Mouse (Mus musculus) NIH3T3 (cell line): ENCODE results near the gene Frem2.

Experiments
- DNase-seq: peaks from one replicate; pipeline ENCODE4 v3.0.0-alpha.2; 2012; ENCODE audit warnings: low read depth

The Frem2 gene

DNA sequence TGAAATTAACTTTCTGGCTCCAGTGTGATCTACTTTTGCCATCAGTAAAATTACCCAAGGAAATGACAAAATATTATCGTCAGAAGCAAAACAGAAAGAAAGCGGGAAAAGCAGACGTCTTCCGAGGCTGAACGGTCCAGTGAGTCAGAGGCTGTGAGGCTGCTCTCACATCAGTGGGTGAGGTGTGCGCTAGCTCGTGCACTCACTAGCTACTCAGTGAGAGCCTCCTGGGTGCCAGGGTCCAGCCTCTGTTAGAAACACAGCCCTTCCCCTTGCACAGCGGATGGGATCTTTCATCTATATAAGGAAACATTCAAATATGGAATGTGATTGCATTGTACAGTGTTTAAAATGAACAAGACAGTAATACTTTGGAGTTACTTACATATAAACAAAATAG is 36.8 kb downstream of the Frem2 start:
- DNase-seq, result no peak

DNA sequence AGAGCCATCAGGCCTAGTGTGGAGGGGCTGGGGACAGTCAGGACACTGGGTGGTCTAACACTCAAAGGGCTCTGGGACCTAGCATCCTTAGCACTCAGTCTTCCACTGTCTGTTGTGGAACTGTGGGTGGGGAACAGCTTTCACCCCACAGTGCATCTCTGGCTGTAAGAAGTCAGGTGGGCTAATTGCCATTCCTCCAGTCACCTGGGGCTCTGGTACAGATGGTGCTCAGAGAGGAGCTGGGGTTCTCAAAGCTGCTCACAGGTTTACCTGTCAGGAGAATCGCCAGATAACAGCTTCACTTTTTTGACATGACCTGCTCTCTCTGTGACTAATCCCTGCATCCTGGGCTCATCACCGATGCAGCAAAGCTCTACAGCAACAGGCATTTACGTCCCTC is 46.0 kb downstream of the Frem2 start:
- no peak for DNase-seq

DNA sequence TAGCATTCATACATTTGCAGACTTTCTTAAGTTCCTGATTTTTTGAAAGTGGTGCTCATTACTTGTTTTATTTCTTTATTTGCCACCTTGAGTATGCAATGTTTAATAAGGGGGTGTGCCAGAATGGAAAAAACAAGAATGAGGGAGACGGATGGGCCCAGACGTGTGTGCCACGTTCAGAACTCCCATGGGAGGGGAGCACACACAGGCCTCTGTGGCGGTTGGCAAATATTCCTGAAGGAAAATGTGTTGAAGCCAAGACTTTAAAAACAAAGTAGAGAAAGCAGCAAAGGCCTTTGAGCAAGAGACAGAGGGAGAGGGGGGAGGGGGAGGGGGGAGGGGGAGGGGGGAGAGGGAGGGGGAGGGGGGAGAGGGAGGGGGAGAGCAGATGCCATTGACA is 47.3 kb downstream of the Frem2 start:
- DNase-seq, result no peak

DNA sequence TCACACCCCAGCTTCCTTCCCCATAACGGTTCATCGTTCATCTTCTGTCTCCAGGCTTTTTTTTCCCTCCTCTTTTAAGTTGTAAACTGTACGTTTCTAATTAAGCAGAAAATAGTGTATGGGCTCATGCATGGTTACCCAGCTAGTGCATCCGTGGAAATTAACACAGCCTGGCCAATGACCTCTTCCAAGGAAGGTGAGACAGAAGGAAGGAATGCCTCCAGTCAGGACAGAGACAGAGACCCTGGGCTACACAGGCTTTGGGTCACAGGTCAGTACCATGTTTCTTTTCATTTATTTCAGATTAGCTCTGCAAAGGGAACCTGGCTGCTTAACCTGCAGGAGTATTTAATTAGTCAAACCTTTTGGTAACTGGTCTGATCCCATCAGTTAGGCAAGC is 57.0 kb downstream of the Frem2 start:
- no peak for DNase-seq

DNA sequence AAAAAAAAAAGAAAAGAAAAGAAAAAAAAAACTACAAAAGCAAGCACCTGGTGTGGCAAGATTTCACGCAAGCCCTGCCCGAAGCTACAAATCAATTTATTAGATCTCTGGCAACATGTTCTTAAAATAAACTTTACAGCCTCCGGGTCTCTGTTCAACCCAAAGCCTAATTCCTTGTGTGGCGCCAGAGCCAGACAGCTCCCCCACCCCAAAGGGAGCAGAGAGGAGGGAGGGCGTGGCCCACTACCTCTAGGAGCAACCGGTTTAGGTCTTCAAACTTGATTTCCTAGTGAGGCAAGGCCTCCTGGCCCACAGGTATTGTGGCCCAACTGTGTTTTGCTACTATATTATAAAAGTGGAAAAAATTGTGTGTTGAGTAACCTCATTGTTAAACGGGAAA is 57.8 kb downstream of the Frem2 start:
- no peak for DNase-seq

DNA sequence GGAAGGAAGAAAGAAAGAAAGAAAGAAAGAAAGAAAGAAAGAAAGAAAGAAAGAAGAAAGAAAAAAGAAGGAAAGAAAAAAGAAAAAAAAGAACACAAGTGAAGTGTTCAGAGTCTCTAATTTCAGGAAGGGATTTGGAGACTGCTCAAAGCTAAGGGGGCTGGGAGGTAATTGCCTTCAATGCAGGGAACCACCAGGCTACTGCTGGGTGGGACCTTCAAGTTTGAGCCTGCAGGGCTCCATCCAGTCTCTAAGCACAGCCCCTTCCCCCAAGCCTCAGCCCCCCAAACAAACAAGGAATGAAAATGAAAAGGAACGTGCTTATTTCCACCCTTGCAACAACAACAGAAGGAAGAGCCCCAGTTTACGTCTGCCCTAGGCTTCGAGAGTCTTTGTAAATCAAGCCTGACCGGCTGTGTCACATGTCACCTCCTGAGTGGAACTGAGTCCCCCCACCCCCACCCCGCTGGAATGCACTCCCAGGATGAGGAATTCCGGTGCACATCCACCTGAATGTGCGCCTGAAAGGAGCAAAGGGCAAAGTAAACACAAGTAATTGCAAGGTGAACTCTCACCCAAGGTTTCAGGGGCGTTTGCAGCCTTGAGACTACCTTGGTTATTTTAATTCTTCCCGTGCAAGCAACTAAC is 58.9 kb downstream of the Frem2 start:
- DNase-seq, result no peak

DNA sequence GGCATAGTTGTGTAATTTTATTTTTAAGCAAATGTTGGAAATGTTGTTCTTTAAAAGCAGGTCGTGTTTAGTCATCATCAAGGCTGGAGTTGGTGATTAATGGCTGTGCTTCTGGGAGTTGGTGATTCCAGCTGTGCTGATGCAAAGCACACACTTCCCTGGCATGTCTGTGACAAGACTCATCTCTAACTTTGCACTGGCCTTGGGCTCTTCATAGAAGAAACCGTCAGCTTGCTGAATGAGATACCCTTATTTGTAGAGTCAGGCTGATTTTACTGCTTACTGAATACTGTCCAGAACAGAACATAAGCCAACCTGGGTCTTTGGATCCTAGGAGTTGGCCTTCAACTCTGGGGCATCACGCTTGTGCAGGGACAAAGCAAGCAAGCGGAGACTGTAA is 62.7 kb downstream of the Frem2 start:
- DNase-seq, result no peak

DNA sequence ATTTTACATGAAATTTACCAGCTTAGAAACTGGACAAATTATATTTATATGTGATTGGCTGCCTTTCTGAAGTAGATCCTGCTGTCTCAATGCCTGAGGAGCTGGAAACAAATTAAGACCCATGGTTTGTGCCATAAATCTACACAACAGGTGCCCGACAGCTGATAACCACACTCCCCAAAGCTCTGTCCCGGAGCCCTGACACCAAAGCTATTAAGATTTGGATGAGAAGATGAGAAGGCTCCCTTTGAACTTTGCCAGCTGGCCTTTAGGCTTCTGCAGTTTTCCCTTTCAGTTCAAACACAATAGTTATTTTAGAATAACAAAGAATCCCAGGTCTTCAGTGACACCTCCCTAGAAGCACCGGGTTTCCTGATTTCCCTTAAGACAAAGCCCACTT is 63.4 kb downstream of the Frem2 start:
- DNase-seq, result no peak

DNA sequence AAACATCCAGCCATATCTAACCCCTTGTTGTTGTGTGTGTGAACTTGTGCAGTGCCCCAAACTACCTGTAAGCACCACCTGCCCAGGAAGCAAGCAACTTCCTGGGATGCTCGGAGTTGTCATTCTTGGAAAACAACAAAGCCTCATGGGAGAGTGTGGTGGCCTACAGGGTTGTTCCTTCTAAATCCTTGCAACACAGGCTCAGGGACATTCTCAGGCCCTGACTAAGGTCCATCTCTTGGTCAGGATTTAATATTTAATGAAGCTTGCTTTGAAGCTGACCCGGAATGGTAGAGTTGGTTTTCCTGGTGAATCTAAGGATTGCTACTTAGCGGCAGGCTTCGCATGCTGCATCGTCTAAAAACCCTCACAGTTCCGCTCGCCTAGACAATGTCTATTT is 65.1 kb downstream of the Frem2 start:
- no peak for DNase-seq

DNA sequence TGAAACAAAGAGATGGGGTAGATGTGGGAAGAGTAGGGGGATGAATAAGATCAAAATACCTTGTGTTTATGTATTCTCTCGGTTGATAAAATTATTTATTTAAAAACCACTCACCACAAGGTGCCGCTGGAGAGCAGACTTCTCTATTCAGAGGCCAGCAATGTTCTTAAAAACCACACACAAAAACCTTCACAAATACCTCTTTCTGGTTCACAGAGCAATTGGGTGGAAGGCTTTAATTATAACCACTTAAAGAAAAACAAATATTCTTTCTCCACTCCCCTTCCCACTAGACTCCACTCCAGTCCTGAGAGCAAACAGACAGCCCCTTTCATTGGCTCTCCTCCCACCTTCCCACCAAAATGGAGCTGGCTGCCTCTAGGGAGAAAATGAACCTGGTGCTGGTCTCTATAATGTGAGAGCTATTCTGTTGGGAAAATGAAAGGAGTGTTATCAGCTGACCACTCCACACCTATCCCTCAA is 67.0 kb downstream of the Frem2 start:
- DNase-seq, result peak; percentile 64

DNA sequence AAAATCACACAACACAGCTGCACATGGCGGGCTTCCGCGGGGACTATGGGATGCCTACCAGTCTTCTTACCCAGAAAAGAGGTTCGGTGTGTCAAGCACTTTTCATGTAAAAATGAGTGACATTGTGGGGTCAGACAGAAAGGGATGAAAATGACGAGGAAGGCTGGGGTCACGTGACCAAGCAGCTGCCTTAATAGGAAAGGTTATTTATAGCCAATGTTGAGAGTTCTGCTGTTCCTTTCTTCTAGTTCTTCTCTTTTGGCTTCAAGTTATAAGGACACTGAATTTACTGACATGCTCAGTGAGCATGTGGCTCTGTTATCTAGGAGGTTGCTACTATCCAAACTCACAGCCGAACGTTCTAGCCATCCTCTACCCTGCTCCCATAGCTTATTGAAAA is 73.9 kb downstream of the Frem2 start:
- DNase-seq, result no peak

DNA sequence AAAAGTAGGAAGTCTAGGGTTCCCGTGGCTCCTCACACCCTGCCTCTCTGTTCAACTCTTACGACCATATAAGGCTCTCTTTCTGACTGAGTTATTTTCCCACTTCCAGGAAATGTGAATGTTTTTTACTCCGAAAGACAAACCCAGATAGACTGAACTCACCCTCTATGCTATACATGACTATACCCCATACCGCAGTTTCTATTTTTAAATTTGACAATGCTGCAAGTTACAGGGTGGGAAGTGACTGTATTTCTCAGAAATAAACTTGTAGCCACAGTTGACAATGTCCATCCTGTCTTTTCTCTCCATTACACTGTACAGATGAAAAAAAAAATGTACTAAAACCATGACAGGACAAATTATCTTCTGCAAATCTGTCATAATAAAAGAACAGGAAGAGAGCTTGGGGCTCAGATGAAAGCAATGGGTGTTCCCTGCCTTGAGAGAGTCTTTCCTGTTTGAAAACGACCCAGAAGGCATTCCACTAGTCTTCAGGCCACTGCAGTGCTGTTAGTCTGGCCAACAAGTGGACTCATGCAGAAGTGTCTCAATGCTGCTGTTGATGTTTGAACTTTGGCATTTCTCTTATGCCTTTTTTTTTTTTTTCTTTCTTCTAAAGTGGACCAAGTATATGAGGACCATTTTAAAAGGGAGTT is 76.4 kb downstream of the Frem2 start:
- DNase-seq, result no peak

DNA sequence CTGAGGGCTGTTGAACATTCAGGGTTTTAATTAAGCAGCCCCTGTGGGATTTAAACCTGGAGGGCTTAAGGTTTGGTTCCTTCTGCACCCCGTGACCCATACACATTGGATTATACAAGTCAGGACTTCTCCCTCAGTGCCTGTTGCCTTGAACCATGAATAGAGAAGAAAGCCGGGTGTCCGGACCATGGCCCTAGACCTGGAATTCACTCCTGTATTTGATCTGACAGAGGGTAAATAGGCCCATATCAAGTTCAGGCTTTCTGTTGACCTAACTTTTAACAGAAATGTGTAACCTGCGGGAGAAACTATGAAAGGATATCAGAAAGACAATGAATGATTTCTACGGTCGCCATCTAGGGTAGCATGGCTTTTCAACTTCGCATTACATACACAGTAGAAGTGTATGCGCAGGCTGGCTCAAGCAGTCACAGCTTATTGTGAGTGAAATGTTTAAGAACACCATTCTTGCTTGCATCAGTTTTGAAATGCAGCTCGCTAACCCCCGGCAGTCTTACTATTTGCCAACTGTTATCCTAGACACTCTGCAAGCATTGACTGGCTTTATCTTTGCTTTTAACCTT is 77.9 kb downstream of the Frem2 start:
- DNase-seq, result no peak

DNA sequence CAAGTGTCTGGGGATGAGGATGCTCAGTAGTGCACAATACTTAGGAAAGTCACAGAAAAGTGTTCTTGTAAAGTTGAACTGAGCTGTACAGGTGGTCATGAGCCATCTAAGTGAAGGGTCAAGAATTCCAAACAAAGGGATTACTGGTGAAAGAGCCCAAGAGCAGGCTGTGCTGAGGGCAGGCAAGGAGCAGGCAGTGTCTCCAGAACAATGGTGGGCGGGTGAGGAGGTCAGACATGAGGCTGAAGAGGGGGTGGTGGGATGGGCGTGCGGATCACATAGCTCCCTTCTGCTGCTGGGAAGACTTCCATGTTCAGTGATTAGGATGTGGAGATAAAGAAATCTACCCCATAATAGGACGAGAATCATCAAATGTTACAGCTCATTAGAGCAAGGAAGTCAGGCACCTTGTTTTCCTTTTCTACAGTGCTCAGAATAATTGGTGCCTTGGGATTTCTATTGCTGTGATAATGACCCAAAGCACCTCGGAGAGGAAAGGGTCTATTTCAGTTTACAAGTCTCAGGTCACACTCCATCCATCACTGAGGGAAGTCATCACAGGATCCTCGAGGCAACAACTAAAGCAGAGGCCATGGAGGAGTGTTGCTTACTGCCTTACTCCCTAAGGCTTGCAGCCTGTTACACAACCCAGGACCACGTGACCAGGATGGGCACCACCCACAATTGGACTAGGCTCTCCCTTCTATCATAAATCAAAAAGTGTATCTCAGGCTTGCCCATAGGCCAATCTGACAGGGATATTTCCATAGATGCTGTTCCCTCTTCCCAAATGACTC is 80.6 kb downstream of the Frem2 start:
- DNase-seq, result no peak

DNA sequence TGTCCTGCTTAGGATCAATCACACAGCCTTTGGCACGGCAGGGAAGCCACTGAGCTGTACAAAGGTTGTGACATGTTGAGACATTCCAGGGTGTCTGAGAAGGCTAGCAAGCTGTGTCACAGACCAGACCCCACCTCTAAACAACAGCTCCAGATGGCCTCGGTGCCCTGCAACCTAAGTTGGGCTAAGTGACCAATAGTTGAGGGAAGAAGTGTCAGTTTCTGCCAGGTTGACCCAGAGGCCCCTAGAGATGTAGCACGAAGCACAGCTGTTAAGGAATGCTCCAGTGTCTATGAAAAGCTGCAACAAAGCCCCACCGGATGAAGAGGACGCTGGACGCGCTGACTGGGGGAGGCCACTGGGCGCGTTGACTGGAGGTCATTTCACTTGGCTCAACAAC is 83.0 kb downstream of the Frem2 start:
- no peak for DNase-seq

DNA sequence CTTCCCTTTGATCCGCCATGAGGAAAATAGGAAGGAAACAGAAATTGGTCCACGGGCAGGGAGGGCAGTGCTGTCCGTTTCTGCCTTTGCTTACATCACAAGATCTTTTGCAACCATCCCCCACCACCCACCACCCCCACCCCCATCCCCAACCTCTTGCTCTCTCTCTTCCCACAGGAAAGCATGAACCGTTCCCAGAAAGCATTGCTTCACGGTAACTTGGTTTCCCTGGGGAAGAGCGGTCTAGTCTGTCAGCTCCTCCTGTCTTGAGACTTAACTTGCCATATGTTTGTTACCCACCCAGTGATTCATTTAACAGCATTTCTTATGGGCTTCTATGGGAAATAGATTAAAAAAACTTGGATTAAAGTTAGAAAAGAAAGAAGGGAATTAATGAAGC is 85.5 kb downstream of the Frem2 start:
- DNase-seq, result no peak

DNA sequence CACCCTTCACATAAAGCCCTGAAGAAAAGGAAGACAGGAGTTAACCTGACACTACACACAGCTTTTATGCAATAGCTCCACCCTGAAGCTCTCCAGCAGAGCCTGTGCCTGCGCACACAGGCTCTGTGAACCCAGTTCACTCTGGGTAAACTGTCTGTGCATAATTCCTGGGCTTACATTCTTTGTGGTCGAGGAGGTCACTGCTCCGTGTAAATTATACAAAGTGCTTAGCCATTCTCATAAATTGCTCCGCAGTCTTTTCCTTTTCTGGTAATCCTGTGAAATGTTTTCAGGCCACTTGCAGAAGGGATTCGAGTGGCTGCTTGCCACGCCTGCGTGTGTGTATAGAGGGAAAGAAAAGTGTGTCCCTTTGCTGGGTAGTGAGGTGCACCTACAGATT is 92.6 kb downstream of the Frem2 start:
- no peak for DNase-seq

DNA sequence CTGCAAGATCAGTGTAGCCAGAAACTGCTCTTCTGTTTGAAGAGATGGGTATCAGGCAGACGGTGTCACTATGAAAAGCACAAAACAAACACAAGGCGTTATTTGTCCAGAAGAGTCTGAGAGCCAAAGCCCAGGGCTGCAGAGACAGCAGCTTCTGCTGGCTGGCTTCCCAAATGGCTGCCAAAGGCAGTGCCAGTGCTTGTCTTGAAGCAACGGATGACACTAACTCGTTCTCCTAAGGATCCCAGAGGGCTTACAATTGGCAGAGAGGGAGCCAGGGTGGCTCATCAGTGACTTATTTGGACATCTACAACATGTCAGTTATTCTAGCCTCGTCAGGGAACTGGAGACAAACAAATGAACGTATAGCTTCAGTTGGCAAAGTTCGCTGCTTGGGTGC is 93.4 kb downstream of the Frem2 start:
- no peak for DNase-seq

DNA sequence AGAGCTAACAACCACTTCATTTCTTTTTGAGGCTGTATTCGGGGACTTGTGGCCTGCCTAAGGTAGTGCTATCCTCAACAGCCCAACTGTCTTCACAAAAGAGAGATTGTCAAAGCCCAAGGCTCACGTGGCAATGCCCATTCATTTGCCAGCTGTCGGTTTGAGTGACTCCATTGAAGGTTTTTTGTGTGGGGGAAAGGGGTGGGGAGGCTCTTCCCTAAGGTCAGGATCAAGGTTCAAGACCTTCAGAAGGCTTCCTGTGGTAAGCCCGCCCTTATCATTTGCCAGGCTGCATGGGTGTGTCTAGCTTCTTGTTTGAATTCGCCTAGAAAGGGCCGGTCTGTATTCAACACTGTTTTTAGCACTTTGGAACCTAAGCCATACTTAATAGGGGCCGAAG is 95.3 kb downstream of the Frem2 start:
- DNase-seq, result no peak

DNA sequence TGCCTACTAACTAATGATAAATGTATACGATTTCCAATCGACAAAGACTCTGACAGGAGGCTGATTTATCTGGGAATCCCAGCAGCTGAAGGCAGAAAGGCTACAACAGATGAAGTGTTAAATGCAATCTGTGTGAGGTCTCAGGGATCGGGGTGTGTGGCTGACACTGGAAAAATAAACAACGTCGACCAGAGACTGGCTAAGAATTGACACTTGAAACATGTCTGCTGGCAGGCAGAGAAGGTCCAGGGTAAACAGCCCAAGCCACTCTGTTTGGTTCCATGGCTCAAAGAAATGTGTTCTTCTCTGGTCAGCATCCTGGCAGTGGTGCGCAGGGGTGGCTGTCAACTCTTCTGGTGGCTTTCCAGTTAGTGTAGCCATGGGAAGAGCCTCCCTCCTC is 98.1 kb downstream of the Frem2 start:
- no peak for DNase-seq

DNA sequence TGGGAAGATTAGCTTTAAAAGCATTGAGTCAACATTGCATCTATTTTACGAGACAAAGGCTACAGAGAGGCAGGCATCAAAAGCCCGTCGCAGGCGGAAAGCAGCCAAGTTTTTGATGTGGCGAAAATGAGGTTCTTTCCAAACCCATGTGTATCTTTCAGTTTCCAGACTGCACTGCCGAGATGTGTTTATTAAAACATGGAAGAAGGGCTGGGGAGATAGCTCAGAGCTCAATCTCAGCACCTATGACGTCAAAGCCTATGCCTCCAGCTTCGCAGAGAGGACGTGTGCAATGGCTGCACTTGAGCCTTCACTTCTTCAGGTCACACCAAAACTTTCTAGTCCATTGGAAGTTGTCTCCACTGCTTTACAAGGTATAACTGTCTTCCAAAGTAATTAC is 98.9 kb downstream of the Frem2 start:
- DNase-seq, result no peak

DNA sequence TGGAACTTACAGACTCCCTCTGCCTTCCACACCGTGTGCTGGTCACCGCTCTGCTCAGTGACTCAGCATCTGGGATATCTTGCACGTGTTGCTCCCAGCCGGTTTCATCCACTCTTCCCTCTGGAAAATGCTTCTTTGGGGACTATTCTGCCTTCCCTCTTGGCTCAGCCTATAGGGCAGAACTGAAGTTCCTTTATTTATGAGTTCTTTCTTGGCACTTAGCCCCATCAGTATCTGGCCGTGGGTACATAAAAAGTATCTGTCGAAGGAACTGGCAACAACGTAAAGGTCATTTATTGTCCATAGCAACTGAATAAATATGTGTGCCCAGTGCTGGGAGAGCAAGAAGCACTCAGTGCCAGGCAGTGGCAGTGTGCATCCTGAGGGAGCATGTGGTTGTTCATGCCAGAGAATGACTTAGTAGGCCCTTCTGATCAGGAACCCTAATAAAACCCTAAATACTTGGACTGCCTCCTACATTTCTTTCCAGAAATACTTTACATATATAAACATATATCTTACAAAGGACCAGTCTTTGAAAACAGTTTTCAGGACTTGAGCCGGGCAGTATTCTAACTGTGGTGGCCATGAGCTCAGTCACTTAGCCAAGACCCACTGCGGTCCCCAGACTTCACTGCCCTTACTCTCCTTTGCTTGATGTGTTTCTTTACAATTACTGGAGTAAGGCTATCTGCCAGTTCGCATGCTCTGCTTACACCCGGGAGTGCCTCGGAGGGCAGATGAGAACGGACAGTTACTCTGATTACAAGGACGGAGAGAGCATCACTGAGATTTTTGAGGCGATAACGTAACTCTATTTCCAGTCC is 99.6 kb downstream of the Frem2 start:
- peak; percentile 5 for DNase-seq
